Mouse (Mus musculus) MEL (cell line): ENCODE measurements around the gene Itgb2. TPM values are rescaled to one million over a fixed set of nuclear protein-coding genes. Genes with fewer than 3 reads are reported as not detected.

ENCODE experiments used
- DNase-seq: peaks from one replicate; pipeline ENCODE4 v3.0.0; 2011; ENCODE audit warnings: low read depth, low spot score
- H3K27ac ChIP-seq: 2 replicates; pipeline ENCODE4 v1.5.1; 2012; ENCODE audit warnings: low read depth, mild to moderate bottlenecking, control low read depth, low read length, moderate library complexity; ENCODE audit not compliant: control insufficient read depth
- H3K27me3 ChIP-seq, 2 experiments: fragments of 150-350 bp in 1 of 2; sonication (generic) in 1 of 2; 2 replicates each; pipeline ENCODE4 v1.6.1; 2012; ENCODE audit warnings: low read length in 2 of 2, mild to moderate bottlenecking in 2 of 2, improper control_type of control experiment in 1 of 2, moderate library complexity in 1 of 2; ENCODE audit not compliant: insufficient read depth in 2 of 2, control insufficient read depth in 1 of 2
- H3K36me3 ChIP-seq, 2 experiments: 2 replicates each; pipeline ENCODE4 v1.6.1; 2012 to 2014; ENCODE audit warnings: low read length in 2 of 2, improper control_type of control experiment in 1 of 2, inconsistent platforms in 1 of 2, mild to moderate bottlenecking in 1 of 2; ENCODE audit not compliant: insufficient read depth in 2 of 2, control insufficient read depth in 1 of 2
- H3K4me1 ChIP-seq, 2 experiments: fragments of 150-350 bp in 1 of 2; sonication (generic) in 1 of 2; 2 replicates each; pipeline ENCODE4 v1.6.1; 2012; ENCODE audit warnings: low read length in 2 of 2, improper control_type of control experiment in 1 of 2, mild to moderate bottlenecking in 1 of 2; ENCODE audit not compliant: insufficient read depth in 2 of 2, control insufficient read depth in 1 of 2
- H3K4me3 ChIP-seq, 2 experiments: fragments of 150-350 bp in 1 of 2; sonication (generic) in 1 of 2; 2 replicates each; pipeline ENCODE4 v1.5.1; 2012; ENCODE audit warnings: low read depth in 2 of 2, low read length in 2 of 2, mild to moderate bottlenecking in 2 of 2, moderate library complexity in 2 of 2, control low read depth in 1 of 2, improper control_type of control experiment in 1 of 2; ENCODE audit not compliant: control insufficient read depth in 1 of 2, insufficient read depth in 1 of 2
- H3K79me2 ChIP-seq: 2 replicates; pipeline ENCODE4 v1.6.1; 2012; ENCODE audit warnings: mild to moderate bottlenecking, low read length, moderate library complexity; ENCODE audit not compliant: control insufficient read depth, poor library complexity, insufficient read depth
- H3K9ac ChIP-seq: 2 replicates; pipeline ENCODE4 v1.6.1; 2012; ENCODE audit warnings: low read depth, mild to moderate bottlenecking, control low read depth, low read length, moderate library complexity; ENCODE audit not compliant: control insufficient read depth, poor library complexity, severe bottlenecking
- H3K9me3 ChIP-seq: fragments of 150-350 bp; sonication (generic); replicated peaks from 2 replicates; pipeline ENCODE4 v1.6.1; 2012; ENCODE audit warnings: mild to moderate bottlenecking, low read length, improper control_type of control experiment, moderate library complexity; ENCODE audit not compliant: insufficient read depth
- BHLHE40 ChIP-seq: IDR thresholded peaks from 2 replicates; pipeline ENCODE4 v1.6.1; 2012; ENCODE audit warnings: low read depth, mild to moderate bottlenecking, inconsistent platforms, low read length, improper control_type of control experiment, borderline replicate concordance
- CHD2 ChIP-seq: IDR thresholded peaks from 2 replicates; pipeline ENCODE4 v1.6.1; 2011; ENCODE audit warnings: low read length, improper control_type of control experiment
- CTCF ChIP-seq, 3 experiments: IDR thresholded peaks in 2 of 3; conservative IDR thresholded peaks in 1 of 3; 2 replicates each; pipeline ENCODE4 v1.5.1; 2011 to 2012; ENCODE audit warnings: low read length in 3 of 3, low read depth in 2 of 3, mild to moderate bottlenecking in 2 of 3, improper control_type of control experiment in 1 of 3, inconsistent platforms in 1 of 3, mixed read lengths in 1 of 3, moderate library complexity in 1 of 3; ENCODE audit not compliant: control insufficient read depth in 1 of 3, insufficient read depth in 1 of 3, poor library complexity in 1 of 3, severe bottlenecking in 1 of 3
- EP300 ChIP-seq, 2 experiments: IDR thresholded peaks; 2 replicates each; pipeline ENCODE4 v1.6.1; 2011; ENCODE audit warnings: improper control_type of control experiment in 2 of 2, low read length in 2 of 2, low read depth in 1 of 2, mild to moderate bottlenecking in 1 of 2
- GABPA ChIP-seq: IDR thresholded peaks from 2 replicates; pipeline ENCODE4 v1.6.1; 2012; ENCODE audit warnings: low read depth, mild to moderate bottlenecking, inconsistent platforms, low read length, improper control_type of control experiment, moderate library complexity
- HCFC1 ChIP-seq: IDR thresholded peaks from 2 replicates; pipeline ENCODE4 v1.6.1; 2012; ENCODE audit warnings: low read depth, mild to moderate bottlenecking, inconsistent platforms, low read length, improper control_type of control experiment, moderate library complexity
- JUND ChIP-seq: IDR thresholded peaks from 2 replicates; pipeline ENCODE4 v1.6.1; 2011; ENCODE audit warnings: low read depth, mild to moderate bottlenecking, improper control_type of control experiment, low read length
- KAT2A ChIP-seq: conservative IDR thresholded peaks from 2 replicates; pipeline ENCODE4 v1.6.1; 2012; ENCODE audit warnings: low read depth, low read length, improper control_type of control experiment, inconsistent platforms
- MAFK ChIP-seq: IDR thresholded peaks from 2 replicates; pipeline ENCODE4 v1.6.1; 2011; ENCODE audit warnings: low read depth, mild to moderate bottlenecking, low read length, improper control_type of control experiment, borderline replicate concordance
- MAX ChIP-seq: IDR thresholded peaks from 2 replicates; pipeline ENCODE4 v1.6.1; 2011; ENCODE audit warnings: low read length, improper control_type of control experiment
- MAZ ChIP-seq: IDR thresholded peaks from 2 replicates; pipeline ENCODE4 v1.6.1; 2012; ENCODE audit warnings: low read depth, mild to moderate bottlenecking, inconsistent platforms, low read length, improper control_type of control experiment
- NRF1 ChIP-seq: IDR thresholded peaks from 2 replicates; pipeline ENCODE4 v1.6.1; 2014; ENCODE audit warnings: low read depth, mild to moderate bottlenecking, inconsistent platforms, low read length, improper control_type of control experiment, moderate library complexity; ENCODE audit not compliant: poor library complexity, insufficient read depth, severe bottlenecking
- POLR2A ChIP-seq, 2 experiments: IDR thresholded peaks; 2 replicates each; pipeline ENCODE4 v1.6.1; 2011 to 2012; ENCODE audit warnings: low read length in 2 of 2, mild to moderate bottlenecking in 2 of 2, control low read depth in 1 of 2, improper control_type of control experiment in 1 of 2, low read depth in 1 of 2, moderate library complexity in 1 of 2; ENCODE audit not compliant: control insufficient read depth in 1 of 2, insufficient read depth in 1 of 2, poor library complexity in 1 of 2
- RAD21 ChIP-seq: IDR thresholded peaks from 2 replicates; pipeline ENCODE4 v1.6.1; 2011; ENCODE audit warnings: mild to moderate bottlenecking, low read depth, low read length, improper control_type of control experiment
- RCOR1 ChIP-seq: IDR thresholded peaks from 2 replicates; pipeline ENCODE4 v1.6.1; 2012; ENCODE audit warnings: low read depth, mild to moderate bottlenecking, inconsistent platforms, low read length, improper control_type of control experiment
- SIN3A ChIP-seq: IDR thresholded peaks from 2 replicates; pipeline ENCODE4 v1.6.1; 2012; ENCODE audit warnings: low read length, improper control_type of control experiment, inconsistent platforms
- SMC3 ChIP-seq: IDR thresholded peaks from 2 replicates; pipeline ENCODE4 v1.6.1; 2011; ENCODE audit warnings: low read depth, low read length, improper control_type of control experiment
- TAL1 ChIP-seq: IDR thresholded peaks from 2 replicates; pipeline ENCODE4 v1.6.1; 2012; ENCODE audit warnings: mild to moderate bottlenecking, inconsistent platforms, low read length, moderate library complexity, mixed read lengths
- USF1 ChIP-seq: IDR thresholded peaks from 2 replicates; pipeline ENCODE4 v1.6.1; 2014; ENCODE audit warnings: low read depth, mild to moderate bottlenecking, inconsistent platforms, low read length, improper control_type of control experiment, moderate library complexity
- ZC3H11A ChIP-seq: IDR thresholded peaks from 2 replicates; pipeline ENCODE4 v1.6.1; 2012; ENCODE audit warnings: low read depth, mild to moderate bottlenecking, inconsistent platforms, low read length, improper control_type of control experiment
- ZKSCAN1 ChIP-seq: IDR thresholded peaks from 2 replicates; pipeline ENCODE4 v1.6.1; 2012; ENCODE audit warnings: low read depth, mild to moderate bottlenecking, inconsistent platforms, low read length, improper control_type of control experiment, moderate library complexity
- ZNF384 ChIP-seq: IDR thresholded peaks from 2 replicates; pipeline ENCODE4 v1.6.1; 2012; ENCODE audit warnings: low read depth, mild to moderate bottlenecking, inconsistent platforms, low read length, improper control_type of control experiment
- polyA plus RNA-seq, 2 experiments: library from polyadenylated mRNA; stranded (reverse) in 1 of 2; unstranded in 1 of 2; fragments of >175 nt in 1 of 2; fragments of >200 nt in 1 of 2; gene quantifications; 2 replicates each; pipeline versions ENCODE4 v1.2.1 to v1.2.4; 2012; ENCODE audit warnings: low replicate concordance in 2 of 2, low read depth in 1 of 2; ENCODE audit not compliant: insufficient read length in 2 of 2, insufficient read depth in 1 of 2, missing spikeins in 1 of 2
- total RNA-seq: library from RNA; depleted of rRNA; stranded (reverse); fragments of 300-350 nt; gene quantifications from 2 replicates; pipeline ENCODE4 v1.2.3, GENCODE M21; 2012

Gene Itgb2
- total and polyA plus RNA-seq, 3 experiments: 36.9 to 45.8 TPM; not detected in 1

DNA sequence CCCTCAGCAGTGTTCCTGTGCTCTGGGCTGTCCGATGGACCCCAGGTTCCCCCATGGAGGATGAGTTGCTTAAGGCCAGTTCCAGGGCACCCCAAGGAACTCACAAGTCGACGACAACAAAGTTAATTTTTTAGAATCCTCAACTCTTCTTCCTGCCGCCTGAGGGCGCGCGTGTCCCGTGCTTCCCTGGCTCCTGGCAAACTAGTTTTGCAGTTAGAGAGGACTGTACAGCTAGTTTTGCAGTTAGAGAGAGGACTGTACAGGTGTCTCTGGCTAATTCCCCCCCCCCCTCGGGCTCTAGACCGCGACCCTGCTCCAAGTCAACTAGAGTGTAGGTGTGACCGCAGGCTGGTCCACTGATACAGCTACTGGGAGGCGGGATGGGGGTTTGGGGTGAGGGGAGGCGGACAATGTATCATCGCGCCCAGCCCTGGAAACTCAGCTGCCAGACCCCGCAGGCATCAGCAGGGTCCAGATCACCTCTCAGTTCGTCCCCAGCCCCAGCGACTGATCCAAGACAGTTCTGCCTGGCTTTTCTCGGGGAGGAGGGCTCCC is 12.9 kb upstream of the Itgb2 start (continued):
- TF ChIP-seq CHD2: no peak
- peak; percentile 70 to 98 (median 92) for TF ChIP-seq CTCF (IDR thresholded peaks at IDR 0.05 in 2 of 3, conservative IDR thresholded peaks at IDR 0.05 in 1 of 3; ENCODE audit: control insufficient read depth in 1 of 3, insufficient read depth in 1 of 3, low read depth in 2 of 3, low read length in 3 of 3, poor library complexity in 1 of 3, severe bottlenecking in 1 of 3)
- TF ChIP-seq ZNF384: 0 out of 2 replicates have a peak, but pooled peaks have one; percentile 31
- TF ChIP-seq SIN3A: no peak; the same call in 1 of the 2 replicates
- TF ChIP-seq, all 39 proteins: peak for 7

DNA sequence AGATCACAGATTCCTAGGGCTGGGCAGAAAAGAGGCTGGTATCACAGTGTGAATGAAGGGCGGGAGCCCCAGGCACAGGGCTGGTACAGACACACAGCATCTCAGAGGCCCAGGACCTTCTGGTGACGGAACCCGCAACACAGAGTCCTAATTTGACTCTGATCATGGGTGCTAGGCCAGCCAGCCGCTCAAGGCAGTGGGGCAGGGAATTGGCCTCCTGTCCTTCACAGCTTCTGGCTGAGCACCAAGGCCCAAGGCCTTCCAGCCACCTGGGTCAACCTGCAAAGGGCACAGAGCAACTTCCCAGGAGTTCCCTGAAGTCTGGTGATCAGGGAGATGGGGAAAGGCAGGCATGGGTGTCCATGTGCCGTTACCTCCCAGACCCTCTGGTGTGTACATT is 12.3 kb upstream of the Itgb2 start:
- peaks cover 0 to 13% of the 10 kb centered on the region in 2 experiments; a peak in 2 of 4 replicates for H3K4me1 ChIP-seq
- no peak overlapping the region for H3K9ac ChIP-seq
- H3K36me3 ChIP-seq: peaks cover 0 to 11% of the 10 kb centered on the region in 2 experiments; a peak in 3 of 4 replicates
- no peaks in the 10 kb centered on the region for H3K9me3 ChIP-seq
- peaks cover 19% of the 10 kb centered on the region for H3K79me2 ChIP-seq
- no peak overlapping the region for H3K27ac ChIP-seq
- DNase-seq: no peak
- no peaks in the 10 kb centered on the region for H3K27me3 ChIP-seq
- TF ChIP-seq SIN3A (no peak), HCFC1 (no peak)
- H3K4me3 ChIP-seq: no peak overlapping the region

DNA sequence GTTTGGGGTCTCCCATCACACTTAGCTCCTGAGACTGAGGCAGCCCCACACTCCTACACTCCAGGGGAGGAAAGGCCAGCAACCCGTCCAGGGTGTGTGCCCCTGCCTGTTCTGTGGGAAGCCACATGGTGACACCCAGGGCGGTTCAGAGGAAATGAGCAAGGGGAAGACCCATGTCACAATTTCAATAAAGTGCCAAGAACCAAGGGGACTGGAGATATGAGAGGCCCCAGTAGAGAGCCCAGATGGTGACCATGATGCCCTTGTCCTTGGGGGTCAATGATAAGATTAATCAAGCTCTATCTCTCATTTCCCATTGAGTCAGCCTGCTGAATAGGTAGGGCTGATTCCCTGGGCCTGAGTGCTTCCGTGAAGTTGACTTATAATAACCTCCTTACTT is 10.9 kb upstream of the Itgb2 start:
- Histone ChIP-seq H3K79me2 (peaks cover 16% of the 10 kb centered on the region), H3K36me3 (peaks cover 0 to 12% of the 10 kb centered on the region in 2 experiments; a peak in 2 of 4 replicates), H3K9me3 (no peaks in the 10 kb centered on the region), H3K27ac (no peak overlapping the region), H3K4me1 (peaks cover 0 to 18% of the 10 kb centered on the region in 2 experiments; a peak in 2 of 4 replicates), H3K4me3 (no peak overlapping the region), H3K9ac (no peak overlapping the region), H3K27me3 (no peaks in the 10 kb centered on the region)
- no peak for TF ChIP-seq ZNF384
- no peak for TF ChIP-seq MAFK
- no peak for TF ChIP-seq MAX
- TF ChIP-seq RAD21: no peak
- no peak for TF ChIP-seq KAT2A
- no peak for TF ChIP-seq RCOR1
- no peak for TF ChIP-seq NRF1
- no peak for TF ChIP-seq POLR2A (IDR thresholded peaks at IDR 0.05; ENCODE audit: control insufficient read depth in 1 of 2, insufficient read depth in 1 of 2, low read depth in 1 of 2, low read length in 2 of 2, poor library complexity in 1 of 2)
- DNase-seq: no peak

DNA sequence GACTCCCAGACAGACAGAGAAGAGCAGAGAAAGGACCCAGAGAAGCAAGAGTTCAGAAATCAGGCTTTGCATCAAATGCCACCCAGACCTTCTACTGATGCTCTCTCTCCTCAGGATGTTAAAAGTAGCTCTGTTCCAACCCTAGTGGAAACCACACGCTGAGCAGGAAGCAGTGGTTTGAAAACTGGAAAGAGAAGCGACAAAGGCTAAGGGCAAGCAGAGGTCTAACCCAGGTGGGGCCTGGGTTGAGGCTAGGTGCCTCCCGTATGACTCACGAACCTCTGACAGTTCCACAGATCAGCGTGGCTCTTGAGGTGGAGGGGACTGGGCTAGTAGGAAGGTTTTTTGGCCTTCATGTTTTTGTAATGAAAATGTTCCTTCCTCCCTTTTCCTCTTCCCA is 9.6 kb upstream of the Itgb2 start:
- Histone ChIP-seq H3K27ac (no peak overlapping the region), H3K27me3 (no peaks in the 10 kb centered on the region), H3K9ac (no peak overlapping the region), H3K9me3 (no peaks in the 10 kb centered on the region), H3K4me1 (peaks cover 0 to 11% of the 10 kb centered on the region in 2 experiments; a peak in 2 of 4 replicates), H3K4me3 (no peak overlapping the region), H3K79me2 (peaks cover 3% of the 10 kb centered on the region), H3K36me3 (peaks cover 0 to 6% of the 10 kb centered on the region in 2 experiments; a peak in 2 of 4 replicates)
- DNase-seq: no peak
- no peak for TF ChIP-seq EP300 (IDR thresholded peaks at IDR 0.05; ENCODE audit: low read depth in 1 of 2, low read length in 2 of 2)
- TF ChIP-seq CHD2: no peak
- TF ChIP-seq MAFK: no peak
- TF ChIP-seq ZNF384: no peak
- no peak for TF ChIP-seq BHLHE40
- TF ChIP-seq SMC3: no peak
- TF ChIP-seq TAL1: no peak
- TF ChIP-seq USF1: no peak
- no peak for TF ChIP-seq KAT2A
- TF ChIP-seq JUND: no peak
- TF ChIP-seq ZKSCAN1: no peak
- no peak for TF ChIP-seq ZC3H11A
- no peak for TF ChIP-seq MAZ
- no peak for TF ChIP-seq GABPA
